Mouse (Mus musculus): ENCODE measurements at regions not wholly inside any gene's neighbourhood (a gene's known extent, or its start where the extent isn't known, plus 50 kb on each side); places are given as distances from the start of the nearest gene placed in this dataset.
"Not testable (repeated sequence)": the region's sequence is repeated elsewhere in the genome, so short reads cannot be mapped to it uniquely, and the experiment has no call there.

GRCm38 (mm10) chr8:51409123-51409522, 2102.4 kb upstream of the Aga start:
- H3K27ac ChIP-seq = no peak overlapping the region
- TF ChIP-seq CTCF (conservative IDR thresholded peaks at IDR 0.05) = no peak
- no peak overlapping the region for H3K4me3 ChIP-seq
- DNase-seq (ENCODE audit: low spot score in 2 of 2) = no peak

GRCm38 (mm10) chr8:51428443-51428842, 2083.1 kb upstream of the Aga start:
- no peak overlapping the region for H3K4me3 ChIP-seq
- no peak for TF ChIP-seq CTCF (conservative IDR thresholded peaks at IDR 0.05)
- no peak for DNase-seq (ENCODE audit: low spot score in 2 of 2)

GRCm38 (mm10) chr8:51428851-51429250, 2082.7 kb upstream of the Aga start:
- H3K27ac ChIP-seq = no peak overlapping the region
- no peak overlapping the region for H3K4me3 ChIP-seq
- no peak for DNase-seq (ENCODE audit: low spot score in 2 of 2)
- TF ChIP-seq CTCF (conservative IDR thresholded peaks at IDR 0.05) = no peak

More at GRCm38 (mm10) chr8:51428443-51428842, 2083.1 kb upstream of the Aga start:
- no peak overlapping the region for H3K27ac ChIP-seq

- TF ChIP-seq CTCF (conservative IDR thresholded peaks at IDR 0.05) = no peak
- Histone ChIP-seq H3K4me3 (no peak overlapping the region), H3K27ac (no peak overlapping the region)
- DNase-seq (ENCODE audit: low spot score in 2 of 2) = peak in 1 of 2 experiments; percentile 1
These were observed 2063.9 kb upstream of the Aga start for GRCm38 (mm10) chr8:51447636-51448035.

GRCm38 (mm10) chr8:51448600-51448999, 2062.9 kb upstream of the Aga start:
- no peak for TF ChIP-seq CTCF (conservative IDR thresholded peaks at IDR 0.05)
- no peak for DNase-seq (ENCODE audit: low spot score in 2 of 2)
- no peak overlapping the region for H3K4me3 ChIP-seq
- H3K27ac ChIP-seq = no peak overlapping the region

- TF ChIP-seq CTCF (conservative IDR thresholded peaks at IDR 0.05) = no peak
- DNase-seq (ENCODE audit: low spot score in 2 of 2) = no peak
- no peak overlapping the region for H3K27ac ChIP-seq
- no peak overlapping the region for H3K4me3 ChIP-seq
These were observed 2032.1 kb upstream of the Aga start for GRCm38 (mm10) chr8:51479406-51479805.

- Histone ChIP-seq H3K4me3 (no peak overlapping the region), H3K27ac (no peak overlapping the region)
- TF ChIP-seq CTCF (conservative IDR thresholded peaks at IDR 0.05) = no peak
- no peak for DNase-seq (ENCODE audit: low spot score in 2 of 2)
These were observed 2009.0 kb upstream of the Aga start for GRCm38 (mm10) chr8:51502567-51502966.

GRCm38 (mm10) chr8:51523163-51523562, 1988.4 kb upstream of the Aga start:
- no peak for TF ChIP-seq CTCF (conservative IDR thresholded peaks at IDR 0.05)
- Histone ChIP-seq H3K27ac (no peak overlapping the region), H3K4me3 (no peak overlapping the region)
- DNase-seq (ENCODE audit: low spot score in 2 of 2) = no peak

GRCm38 (mm10) chr8:51553118-51553517, 1958.4 kb upstream of the Aga start:
- H3K27ac ChIP-seq; DNase-seq (ENCODE audit: low spot score in 2 of 2); H3K4me3 ChIP-seq: not testable (repeated sequence)

Measured in layer of hippocampus, adult 2 months (tissue).